Mouse (Mus musculus) ES-E14 (cell line): ENCODE data around the gene Dst.

Source experiments
- CHD2 ChIP-seq: IDR thresholded peaks from 2 replicates; pipeline ENCODE4 v1.6.1; 2014; ENCODE audit warnings: mild to moderate bottlenecking, low read depth, low read length, inconsistent platforms
- HCFC1 ChIP-seq: IDR thresholded peaks from 2 replicates; pipeline ENCODE4 v1.6.1; 2012; ENCODE audit warnings: low read length, inconsistent platforms, borderline replicate concordance; ENCODE audit not compliant: insufficient read depth
- MAFK ChIP-seq: IDR thresholded peaks from 2 replicates; pipeline ENCODE4 v1.6.1; 2014; ENCODE audit warnings: mild to moderate bottlenecking, low read depth, low read length, inconsistent platforms; ENCODE audit not compliant: insufficient read depth
- ZC3H11A ChIP-seq: IDR thresholded peaks from 2 replicates; pipeline ENCODE4 v1.6.1; 2012; ENCODE audit warnings: low read depth, mild to moderate bottlenecking, inconsistent platforms, low read length, borderline replicate concordance
- ZNF384 ChIP-seq: IDR thresholded peaks from 2 replicates; pipeline ENCODE4 v1.6.1; 2012; ENCODE audit warnings: low read depth, low read length, inconsistent platforms

- TF ChIP-seq ZC3H11A, result no peak
- TF ChIP-seq CHD2, result no peak
- TF ChIP-seq ZNF384, result no peak
- TF ChIP-seq MAFK, result no peak
- TF ChIP-seq HCFC1, result no peak
Measured at GRCm38 (mm10) chr1:34059231-34059630, 151.2 kb downstream of the Dst start.
